Mouse (Mus musculus) brain, embryonic 14.5 days (tissue): ENCODE data around the gene Ifrd2.

ENCODE experiments used
- CTCF ChIP-seq: fragments of 200-500 bp; IDR thresholded peaks from 2 replicates; pipeline ENCODE4 v1.5.1; 2012; ENCODE audit warnings: inconsistent platforms, mild to moderate bottlenecking, moderate library complexity, borderline replicate concordance; ENCODE audit not compliant: insufficient read depth, insufficient read length; ENCODE audit errors: extremely low read depth
- POLR2A ChIP-seq: fragments of 200-500 bp; IDR thresholded peaks from 2 replicates; pipeline ENCODE4 v1.6.1; 2012; ENCODE audit warnings: mild to moderate bottlenecking, inconsistent platforms, borderline replicate concordance; ENCODE audit not compliant: poor library complexity, insufficient read depth, insufficient read length, severe bottlenecking; ENCODE audit errors: extremely low read depth

DNA sequence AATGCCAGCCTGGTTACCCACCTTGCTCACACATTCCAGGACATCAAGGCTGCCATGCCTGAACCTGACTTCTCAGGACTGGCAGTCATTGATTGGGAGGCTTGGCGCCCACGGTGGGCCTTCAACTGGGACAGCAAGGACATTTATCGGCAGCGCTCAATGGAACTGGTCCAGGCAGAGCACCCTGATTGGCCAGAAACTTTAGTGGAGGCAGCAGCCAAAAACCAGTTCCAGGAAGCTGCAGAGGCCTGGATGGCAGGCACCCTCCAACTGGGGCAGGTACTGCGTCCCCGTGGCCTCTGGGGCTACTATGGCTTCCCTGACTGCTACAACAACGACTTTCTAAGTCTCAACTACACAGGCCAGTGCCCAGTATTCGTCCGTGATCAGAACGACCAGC, 9.6 kb upstream of the Ifrd2 start:
- no peak for TF ChIP-seq CTCF
- no peak for TF ChIP-seq POLR2A
